Mouse (Mus musculus): ENCODE results near the gene Kbtbd2. TPM values are rescaled to one million over a fixed set of nuclear protein-coding genes. Genes with fewer than 3 reads are reported as not detected.

Gene Kbtbd2
- polyA plus RNA-seq, 1 experiment from 2014 or later = 31.6 TPM

Other genes with a start within 250 kb of the Kbtbd2 start
- 0.86 and 1.2 TPM in 2 replicates for gene Pde1c, start 228.7 kb downstream of the Kbtbd2 start, polyA plus RNA-seq (2015; fragmentation: Nextera tagmentation; extraction: Ambion mirVana)
- gene Lsm5, start 93.1 kb downstream of the Kbtbd2 start, polyA plus RNA-seq (2015; fragmentation: Nextera tagmentation; extraction: Ambion mirVana) = 123 and 133 TPM in 2 replicates
- gene Avl9, start 82.9 kb downstream of the Kbtbd2 start, polyA plus RNA-seq (2015; fragmentation: Nextera tagmentation; extraction: Ambion mirVana) = 10.1 and 11.5 TPM in 2 replicates
- gene Fkbp9, start 34.2 kb upstream of the Kbtbd2 start, polyA plus RNA-seq (2015; fragmentation: Nextera tagmentation; extraction: Ambion mirVana) = 193 and 196 TPM in 2 replicates
- 60.9 and 62.9 TPM in 2 replicates for gene Nt5c3, start 126.1 kb upstream of the Kbtbd2 start, polyA plus RNA-seq (2015; fragmentation: Nextera tagmentation; extraction: Ambion mirVana)
- gene Vmn1r4, start 126.2 kb upstream of the Kbtbd2 start, polyA plus RNA-seq (2015; fragmentation: Nextera tagmentation; extraction: Ambion mirVana) = 0.23 and 0.32 TPM in 2 replicates
- gene Vmn1r5, start 172.5 kb upstream of the Kbtbd2 start, polyA plus RNA-seq (2015; fragmentation: Nextera tagmentation; extraction: Ambion mirVana) = not detected in 2 replicates
- gene Vmn1r6, start 199.4 kb upstream of the Kbtbd2 start, polyA plus RNA-seq (2015; fragmentation: Nextera tagmentation; extraction: Ambion mirVana) = not detected in 2 replicates
- gene Vmn1r7, start 227.5 kb upstream of the Kbtbd2 start, polyA plus RNA-seq (2015; fragmentation: Nextera tagmentation; extraction: Ambion mirVana) = not detected in 2 replicates
- not detected in 2 replicates for gene Vmn1r8, start 234.5 kb upstream of the Kbtbd2 start, polyA plus RNA-seq (2015; fragmentation: Nextera tagmentation; extraction: Ambion mirVana)

Measured in lung, embryonic 15.5 days (tissue).